Mouse (Mus musculus): Measurements from ENCODE around the gene Suz12. TPM values are rescaled to one million over a fixed set of nuclear protein-coding genes. Genes with fewer than 3 reads are reported as not detected.

Suz12 gene
- polyA plus RNA-seq, 1 experiment from 2014 or later, result 36.1 TPM

DNA sequence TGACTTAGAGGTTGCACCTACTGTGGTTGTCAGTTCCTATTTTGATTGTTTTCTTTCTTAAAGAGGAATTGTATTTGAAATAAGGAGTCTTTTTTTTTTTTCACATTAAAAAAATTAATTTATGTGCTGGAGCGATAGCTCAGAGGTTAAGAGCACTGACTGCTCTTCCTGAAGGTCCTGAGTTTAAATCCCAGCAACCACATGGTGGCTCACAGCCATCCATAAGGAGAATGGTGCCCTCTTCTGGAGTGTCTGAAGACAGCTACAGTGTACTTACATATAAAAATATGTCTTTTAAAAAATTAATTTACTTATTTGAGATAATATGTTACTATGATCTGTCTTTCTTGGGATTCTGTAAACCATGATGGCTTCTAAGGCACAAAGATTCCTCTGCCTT, 26.9 kb downstream of the Suz12 start:
- Histone ChIP-seq H3K27me3 (ENCODE audit: control insufficient read depth, insufficient read depth, low read length) (no peaks in the 10 kb centered on the region), H3K36me3 (ENCODE audit: control insufficient read depth, insufficient read depth, low read length) (0 out of 2 replicates have a peak, but pooled peaks cover 9% of the 10 kb centered on the region), H3K4me3 (ENCODE audit: low read depth, low read length) (no peak overlapping the region), H3K27ac (ENCODE audit: low read depth, low read length) (no peak overlapping the region), H3K9me3 (ENCODE audit: control insufficient read depth, low read length) (no peaks in the 10 kb centered on the region), H3K9ac (ENCODE audit: low read depth, low read length) (no peak overlapping the region), H3K4me1 (replicated peaks; ENCODE audit: control insufficient read depth, insufficient read depth, low read length) (no peaks in the 10 kb centered on the region), H3K4me2 (replicated peaks; ENCODE audit: low read depth, low read length) (no peak overlapping the region)
- WGBS, result 87% methylated on average over 1 of the region's 1 CpGs
- DNase-seq (ENCODE audit: low spot score) (no peak), ATAC-seq (ENCODE audit: low FRiP score) (no peak)

DNA sequence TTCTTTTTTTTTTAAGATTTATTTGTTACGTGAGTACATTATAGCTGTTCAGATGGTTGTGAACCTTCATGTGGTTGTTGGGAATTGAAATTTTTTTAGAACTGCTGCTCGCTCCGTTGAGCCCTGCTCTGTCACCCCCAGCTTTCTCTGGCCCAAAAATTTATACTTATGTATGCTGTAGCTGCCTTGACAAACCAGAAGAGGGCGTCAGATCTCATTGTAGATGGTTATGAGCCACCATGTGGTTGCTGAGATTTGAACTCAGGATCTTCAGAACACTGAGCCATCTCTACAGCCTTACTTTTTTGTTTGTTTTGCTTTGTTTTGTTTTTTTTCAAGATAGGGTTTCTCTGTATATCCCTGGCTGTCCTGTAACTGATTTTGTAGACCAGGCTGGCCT, 28.4 kb downstream of the Suz12 start:
- DNase-seq (ENCODE audit: low spot score) (no peak), ATAC-seq (ENCODE audit: low FRiP score) (no peak)
- H3K27me3 ChIP-seq (ENCODE audit: control insufficient read depth, insufficient read depth, low read length), result no peaks in the 10 kb centered on the region
- WGBS, result 91% methylated on average over 4 of the region's 4 CpGs
- H3K9me3 ChIP-seq (ENCODE audit: control insufficient read depth, low read length), result no peaks in the 10 kb centered on the region
- no peak overlapping the region for H3K4me2 ChIP-seq (replicated peaks; ENCODE audit: low read depth, low read length)
- 0 out of 2 replicates have a peak, but pooled peaks cover 7% of the 10 kb centered on the region for H3K36me3 ChIP-seq (ENCODE audit: control insufficient read depth, insufficient read depth, low read length)
- H3K4me1 ChIP-seq (replicated peaks; ENCODE audit: control insufficient read depth, insufficient read depth, low read length), result no peaks in the 10 kb centered on the region
- no peak overlapping the region for H3K4me3 ChIP-seq (ENCODE audit: low read depth, low read length)
- H3K27ac ChIP-seq (ENCODE audit: low read depth, low read length), result no peak overlapping the region
- no peak overlapping the region for H3K9ac ChIP-seq (ENCODE audit: low read depth, low read length)

GRCm38 (mm10) chr11:80037495-80037894, 44.6 kb downstream of the Suz12 start:
- no peak overlapping the region for H3K9ac ChIP-seq (ENCODE audit: low read depth, low read length)
- no peak overlapping the region for H3K27ac ChIP-seq (ENCODE audit: low read depth, low read length)
- H3K4me2 ChIP-seq (replicated peaks; ENCODE audit: low read depth, low read length), result no peak overlapping the region
- H3K9me3 ChIP-seq (ENCODE audit: control insufficient read depth, low read length), result no peaks in the 10 kb centered on the region
- WGBS, result 79% methylated on average over 8 of the region's 8 CpGs
- no peaks in the 10 kb centered on the region for H3K4me1 ChIP-seq (replicated peaks; ENCODE audit: control insufficient read depth, insufficient read depth, low read length)
- no peak overlapping the region for H3K4me3 ChIP-seq (ENCODE audit: low read depth, low read length)
- ATAC-seq (ENCODE audit: low FRiP score), result no peak
- H3K36me3 ChIP-seq (ENCODE audit: control insufficient read depth, insufficient read depth, low read length), result peaks cover 6% of the 10 kb centered on the region; the same call in 1 of the 2 replicates
- no peak for DNase-seq (ENCODE audit: low spot score)
- H3K27me3 ChIP-seq (ENCODE audit: control insufficient read depth, insufficient read depth, low read length), result no peaks in the 10 kb centered on the region

DNA sequence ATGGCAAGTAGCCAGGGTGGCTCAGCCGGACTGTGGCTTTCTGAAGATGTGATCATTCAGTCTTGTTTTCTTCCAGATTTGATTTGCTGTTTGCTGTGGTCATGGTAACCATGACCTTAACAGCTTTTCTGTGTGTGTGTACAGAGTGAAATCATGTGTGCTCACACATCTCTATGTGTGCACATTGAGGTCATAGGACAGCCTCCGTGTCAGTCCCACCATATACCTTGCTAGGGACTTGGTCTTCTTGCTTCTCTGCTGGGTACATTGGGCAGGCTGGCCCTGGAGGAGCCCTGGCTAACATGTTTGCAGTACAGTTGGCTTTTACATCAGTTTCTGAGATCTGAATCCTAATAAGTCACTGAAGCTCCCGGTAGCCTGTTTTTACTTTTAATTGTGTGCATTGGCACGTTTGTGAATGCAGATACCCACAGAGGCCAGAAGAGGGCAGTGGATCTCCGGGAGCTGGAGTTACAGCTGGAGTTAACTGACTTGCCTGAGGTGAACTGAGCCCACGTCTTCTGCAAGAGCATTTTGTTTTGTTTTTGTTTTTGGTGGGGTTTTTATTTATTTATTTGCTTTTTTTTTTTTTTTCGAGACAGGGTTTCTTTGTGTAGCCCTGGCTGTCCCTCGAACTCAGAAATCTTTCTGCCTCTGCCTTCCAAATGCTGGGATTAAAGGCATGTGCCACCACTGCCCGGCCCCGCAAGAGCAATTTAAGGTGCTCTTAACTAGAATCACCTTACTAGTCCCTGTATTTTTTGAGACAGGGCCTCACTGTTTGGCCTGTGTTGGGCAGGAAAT, 49.9 kb downstream of the Suz12 start:
- Histone ChIP-seq H3K4me3 (ENCODE audit: low read depth, low read length) (no peak overlapping the region), H3K27ac (ENCODE audit: low read depth, low read length) (no peak overlapping the region), H3K36me3 (ENCODE audit: control insufficient read depth, insufficient read depth, low read length) (no peaks in the 10 kb centered on the region), H3K9me3 (ENCODE audit: control insufficient read depth, low read length) (no peaks in the 10 kb centered on the region), H3K9ac (ENCODE audit: low read depth, low read length) (no peak overlapping the region), H3K27me3 (ENCODE audit: control insufficient read depth, insufficient read depth, low read length) (no peaks in the 10 kb centered on the region), H3K4me2 (replicated peaks; ENCODE audit: low read depth, low read length) (no peak overlapping the region), H3K4me1 (replicated peaks; ENCODE audit: control insufficient read depth, insufficient read depth, low read length) (no peaks in the 10 kb centered on the region)
- ATAC-seq (ENCODE audit: low FRiP score) (no peak), DNase-seq (ENCODE audit: low spot score) (peak; percentile 53)
- WGBS, result 59% methylated on average over 10 of the region's 10 CpGs

- H3K4me3 ChIP-seq (ENCODE audit: low read depth, low read length), result no peak overlapping the region
- no peaks in the 10 kb centered on the region for H3K4me1 ChIP-seq (replicated peaks; ENCODE audit: control insufficient read depth, insufficient read depth, low read length)
- no peaks in the 10 kb centered on the region for H3K36me3 ChIP-seq (ENCODE audit: control insufficient read depth, insufficient read depth, low read length)
- no peaks in the 10 kb centered on the region for H3K9me3 ChIP-seq (ENCODE audit: control insufficient read depth, low read length)
- no peak overlapping the region for H3K27ac ChIP-seq (ENCODE audit: low read depth, low read length)
- H3K9ac ChIP-seq (ENCODE audit: low read depth, low read length), result no peak overlapping the region
- no peak overlapping the region for H3K4me2 ChIP-seq (replicated peaks; ENCODE audit: low read depth, low read length)
- WGBS, result 84% methylated on average over 8 of the region's 8 CpGs
- ATAC-seq (ENCODE audit: low FRiP score) (no peak), DNase-seq (ENCODE audit: low spot score) (no peak)
- H3K27me3 ChIP-seq (ENCODE audit: control insufficient read depth, insufficient read depth, low read length), result no peaks in the 10 kb centered on the region
Measured at GRCm38 (mm10) chr11:80043419-80043817, 50.5 kb downstream of the Suz12 start.

GRCm38 (mm10) chr11:80046856-80047255, 54.0 kb downstream of the Suz12 start:
- 84% methylated on average over 7 of the region's 7 CpGs for WGBS
- no peaks in the 10 kb centered on the region for H3K9me3 ChIP-seq (ENCODE audit: control insufficient read depth, low read length)

DNA sequence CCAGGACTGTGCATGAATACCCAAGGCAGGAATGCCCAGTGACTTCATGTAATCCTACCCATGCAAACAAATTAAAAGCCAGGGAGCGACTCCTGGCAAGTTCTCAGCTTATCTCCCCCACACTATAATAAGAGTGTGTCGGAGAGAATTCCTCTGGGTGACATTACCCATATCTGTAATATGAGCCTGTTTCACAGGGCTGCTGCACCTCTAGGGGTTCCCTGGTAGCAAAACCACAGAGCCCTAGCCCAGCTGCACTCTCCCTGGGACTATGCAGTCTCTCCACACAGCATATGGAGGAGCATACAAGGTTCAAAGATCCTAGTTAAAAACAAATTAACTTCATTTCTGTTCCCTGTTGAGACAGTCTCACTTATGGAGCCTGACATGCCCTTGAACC, 57.2 kb downstream of the Suz12 start:
- H3K4me1 ChIP-seq (replicated peaks; ENCODE audit: control insufficient read depth, insufficient read depth, low read length), result no peaks in the 10 kb centered on the region
- H3K27ac ChIP-seq (ENCODE audit: low read depth, low read length), result no peak overlapping the region
- no peaks in the 10 kb centered on the region for H3K27me3 ChIP-seq (ENCODE audit: control insufficient read depth, insufficient read depth, low read length)
- H3K9ac ChIP-seq (ENCODE audit: low read depth, low read length), result no peak overlapping the region
- no peak for DNase-seq (ENCODE audit: low spot score)
- no peak overlapping the region for H3K4me3 ChIP-seq (ENCODE audit: low read depth, low read length)
- no peak for ATAC-seq (ENCODE audit: low FRiP score)
- H3K4me2 ChIP-seq (replicated peaks; ENCODE audit: low read depth, low read length), result no peak overlapping the region
- no peaks in the 10 kb centered on the region for H3K9me3 ChIP-seq (ENCODE audit: control insufficient read depth, low read length)
- 71% methylated on average over 2 of the region's 2 CpGs for WGBS
- H3K36me3 ChIP-seq (ENCODE audit: control insufficient read depth, insufficient read depth, low read length), result no peaks in the 10 kb centered on the region

More at GRCm38 (mm10) chr11:80046856-80047255, 54.0 kb downstream of the Suz12 start:
- ATAC-seq (ENCODE audit: low FRiP score) (no peak), DNase-seq (ENCODE audit: low spot score) (no peak)
- Histone ChIP-seq H3K4me2 (replicated peaks; ENCODE audit: low read depth, low read length) (no peak overlapping the region), H3K27me3 (ENCODE audit: control insufficient read depth, insufficient read depth, low read length) (no peaks in the 10 kb centered on the region), H3K9ac (ENCODE audit: low read depth, low read length) (no peak overlapping the region), H3K36me3 (ENCODE audit: control insufficient read depth, insufficient read depth, low read length) (no peaks in the 10 kb centered on the region), H3K27ac (ENCODE audit: low read depth, low read length) (no peak overlapping the region), H3K4me3 (ENCODE audit: low read depth, low read length) (no peak overlapping the region), H3K4me1 (replicated peaks; ENCODE audit: control insufficient read depth, insufficient read depth, low read length) (no peaks in the 10 kb centered on the region)

GRCm38 (mm10) chr11:80052456-80052855, 59.5 kb downstream of the Suz12 start:
- Histone ChIP-seq H3K4me1 (replicated peaks; ENCODE audit: control insufficient read depth, insufficient read depth, low read length) (no peaks in the 10 kb centered on the region), H3K4me2 (replicated peaks; ENCODE audit: low read depth, low read length) (no peak overlapping the region), H3K27me3 (ENCODE audit: control insufficient read depth, insufficient read depth, low read length) (no peaks in the 10 kb centered on the region), H3K9ac (ENCODE audit: low read depth, low read length) (no peak overlapping the region), H3K9me3 (ENCODE audit: control insufficient read depth, low read length) (no peaks in the 10 kb centered on the region), H3K36me3 (ENCODE audit: control insufficient read depth, insufficient read depth, low read length) (peaks cover 3% of the 10 kb centered on the region; the same call in 1 of the 2 replicates), H3K4me3 (ENCODE audit: low read depth, low read length) (no peak overlapping the region), H3K27ac (ENCODE audit: low read depth, low read length) (no peak overlapping the region)
- ATAC-seq (ENCODE audit: low FRiP score) (no peak), DNase-seq (ENCODE audit: low spot score) (no peak)
- WGBS, result 79% methylated on average over 7 of the region's 7 CpGs

DNA sequence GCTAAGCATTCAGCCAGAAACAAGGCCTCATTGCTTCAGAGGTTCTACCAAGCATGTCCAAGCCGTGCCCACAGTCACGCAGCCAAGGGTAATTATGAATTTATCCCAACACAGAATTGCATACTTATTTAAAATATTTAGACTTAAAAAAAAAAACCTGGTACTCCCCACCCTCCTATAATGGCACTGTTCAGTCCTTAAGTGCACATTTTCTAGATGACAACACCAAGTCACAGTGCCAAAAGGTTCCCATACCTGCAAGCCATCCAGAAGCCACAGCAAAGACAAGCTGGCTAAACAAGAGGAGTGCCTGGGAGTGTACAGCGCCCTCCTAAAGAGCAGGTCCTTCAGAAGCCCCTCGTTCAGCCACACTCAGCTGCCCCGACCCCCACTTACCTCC, 60.3 kb downstream of the Suz12 start:
- no peak overlapping the region for H3K4me2 ChIP-seq (replicated peaks; ENCODE audit: low read depth, low read length)
- H3K36me3 ChIP-seq (ENCODE audit: control insufficient read depth, insufficient read depth, low read length), result peaks cover 3% of the 10 kb centered on the region; the same call in 1 of the 2 replicates
- H3K9me3 ChIP-seq (ENCODE audit: control insufficient read depth, low read length), result no peaks in the 10 kb centered on the region
- no peak overlapping the region for H3K9ac ChIP-seq (ENCODE audit: low read depth, low read length)
- no peak overlapping the region for H3K27ac ChIP-seq (ENCODE audit: low read depth, low read length)
- no peak for DNase-seq (ENCODE audit: low spot score)
- no peak overlapping the region for H3K4me3 ChIP-seq (ENCODE audit: low read depth, low read length)
- no peaks in the 10 kb centered on the region for H3K4me1 ChIP-seq (replicated peaks; ENCODE audit: control insufficient read depth, insufficient read depth, low read length)
- 94% methylated on average over 5 of the region's 5 CpGs for WGBS
- ATAC-seq (ENCODE audit: low FRiP score), result no peak
- H3K27me3 ChIP-seq (ENCODE audit: control insufficient read depth, insufficient read depth, low read length), result no peaks in the 10 kb centered on the region
